Mouse (Mus musculus): ENCODE measurements at regions not wholly inside any gene's neighbourhood (a gene's known extent, or its start where the extent isn't known, plus 50 kb on each side); places are given as distances from the start of the nearest gene placed in this dataset.

DNA sequence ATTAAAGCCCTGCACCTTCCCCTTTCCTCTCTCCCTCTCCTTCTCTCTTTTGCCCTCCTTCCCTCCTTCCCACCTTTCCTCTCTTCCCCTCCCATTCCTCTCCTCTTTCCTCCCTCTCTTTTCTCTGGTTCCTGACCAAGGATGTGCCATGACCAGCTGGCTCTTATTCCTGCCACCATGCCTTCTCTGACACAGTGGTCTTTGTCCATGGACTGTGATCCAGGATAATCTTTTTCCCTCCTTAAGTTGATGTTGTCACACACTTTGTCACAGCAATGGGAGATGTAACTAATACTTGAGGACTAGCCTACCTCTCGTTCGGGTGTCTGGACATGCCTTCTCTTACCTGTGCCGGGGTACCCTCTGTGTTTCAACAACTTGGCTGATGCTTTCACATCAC, 86.4 kb downstream of the Anapc4 start:
- peak; percentile 89 for ATAC-seq (ENCODE audit: low read depth)
- Histone ChIP-seq H3K9ac (ENCODE audit: low read length) (no peak overlapping the region), H3K36me3 (ENCODE audit: control insufficient read depth, insufficient read depth, low read length) (no peaks in the 10 kb centered on the region), H3K4me3 (ENCODE audit: low read length) (no peak overlapping the region), H3K27ac (ENCODE audit: low read length) (peak overlapping the region; percentile 73), H3K4me1 (replicated peaks; ENCODE audit: control insufficient read depth, insufficient read depth, low read length) (peaks cover 6% of the 10 kb centered on the region), H3K27me3 (ENCODE audit: control insufficient read depth, insufficient read depth, low read depth, low read length) (no peaks in the 10 kb centered on the region), H3K9me3 (ENCODE audit: control insufficient read depth, low read length) (no peaks in the 10 kb centered on the region), H3K4me2 (ENCODE audit: low read depth, low read length) (peak overlapping the region; percentile 28)
- WGBS: 51% methylated on average over 3 of the region's 3 CpGs

DNA sequence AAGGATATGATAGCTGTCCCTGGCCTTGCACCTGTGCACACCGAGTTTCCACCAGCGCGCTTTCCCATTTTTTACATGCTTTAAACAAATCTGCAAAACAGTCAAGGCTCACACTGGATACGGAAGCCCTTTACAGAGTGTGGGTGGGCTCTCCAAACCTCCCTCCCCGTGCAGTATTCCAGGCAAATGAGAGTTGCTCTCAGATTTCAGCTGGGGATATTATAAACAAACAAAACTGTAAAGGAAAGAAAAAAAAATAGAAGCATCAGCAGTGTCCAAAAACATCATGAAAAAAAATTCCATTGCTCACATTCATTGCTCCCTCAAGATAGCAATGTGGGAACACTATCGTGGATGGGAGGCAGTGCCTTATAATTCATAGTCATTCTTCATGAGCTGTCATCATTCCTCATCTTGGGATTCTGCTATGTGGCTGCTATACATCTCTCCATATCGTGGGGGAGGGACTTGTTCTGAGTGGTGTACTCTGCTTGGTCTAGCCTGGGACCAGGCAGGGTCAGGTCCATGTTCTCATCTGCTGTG, 87.0 kb downstream of the Anapc4 start:
- peak; percentile 95 for ATAC-seq (ENCODE audit: low read depth)
- H3K27ac ChIP-seq (ENCODE audit: low read length): peak overlapping the region; percentile 73
- H3K27me3 ChIP-seq (ENCODE audit: control insufficient read depth, insufficient read depth, low read depth, low read length): no peaks in the 10 kb centered on the region
- H3K9ac ChIP-seq (ENCODE audit: low read length): no peak overlapping the region
- peak overlapping the region; percentile 28 for H3K4me2 ChIP-seq (ENCODE audit: low read depth, low read length)
- no peaks in the 10 kb centered on the region for H3K36me3 ChIP-seq (ENCODE audit: control insufficient read depth, insufficient read depth, low read length)
- no peak overlapping the region for H3K4me3 ChIP-seq (ENCODE audit: low read length)
- 43% methylated on average over 7 of the region's 7 CpGs for WGBS
- no peaks in the 10 kb centered on the region for H3K9me3 ChIP-seq (ENCODE audit: control insufficient read depth, low read length)
- H3K4me1 ChIP-seq (replicated peaks; ENCODE audit: control insufficient read depth, insufficient read depth, low read length): peaks cover 6% of the 10 kb centered on the region

DNA sequence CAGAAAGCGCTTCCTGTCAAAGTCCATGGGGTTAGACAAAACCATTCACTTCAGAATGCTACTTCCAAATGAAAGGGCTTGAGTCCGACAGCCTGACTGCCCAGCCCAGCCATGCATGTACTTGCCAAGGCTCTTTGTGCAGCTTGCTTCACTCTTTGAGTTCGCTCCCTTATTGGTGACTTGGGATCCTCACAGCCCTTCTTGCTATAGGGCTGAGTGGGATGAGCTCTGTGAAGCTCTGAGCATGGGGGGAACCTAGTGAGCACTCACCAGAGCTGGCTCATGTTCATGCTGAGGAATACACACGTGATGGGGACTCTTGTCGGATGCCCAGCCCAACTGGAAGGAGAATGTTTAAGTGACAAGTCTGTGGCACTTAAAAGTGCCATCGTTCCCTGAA, 91.2 kb downstream of the Anapc4 start:
- Histone ChIP-seq H3K9me3 (ENCODE audit: control insufficient read depth, low read length) (no peaks in the 10 kb centered on the region), H3K36me3 (ENCODE audit: control insufficient read depth, insufficient read depth, low read length) (no peaks in the 10 kb centered on the region), H3K4me1 (replicated peaks; ENCODE audit: control insufficient read depth, insufficient read depth, low read length) (peaks cover 6% of the 10 kb centered on the region), H3K4me2 (ENCODE audit: low read depth, low read length) (no peak overlapping the region), H3K27ac (ENCODE audit: low read length) (no peak overlapping the region), H3K9ac (ENCODE audit: low read length) (no peak overlapping the region), H3K27me3 (ENCODE audit: control insufficient read depth, insufficient read depth, low read depth, low read length) (no peaks in the 10 kb centered on the region), H3K4me3 (ENCODE audit: low read length) (no peak overlapping the region)
- WGBS: 73% methylated on average over 6 of the region's 6 CpGs
- no peak for ATAC-seq (ENCODE audit: low read depth)

DNA sequence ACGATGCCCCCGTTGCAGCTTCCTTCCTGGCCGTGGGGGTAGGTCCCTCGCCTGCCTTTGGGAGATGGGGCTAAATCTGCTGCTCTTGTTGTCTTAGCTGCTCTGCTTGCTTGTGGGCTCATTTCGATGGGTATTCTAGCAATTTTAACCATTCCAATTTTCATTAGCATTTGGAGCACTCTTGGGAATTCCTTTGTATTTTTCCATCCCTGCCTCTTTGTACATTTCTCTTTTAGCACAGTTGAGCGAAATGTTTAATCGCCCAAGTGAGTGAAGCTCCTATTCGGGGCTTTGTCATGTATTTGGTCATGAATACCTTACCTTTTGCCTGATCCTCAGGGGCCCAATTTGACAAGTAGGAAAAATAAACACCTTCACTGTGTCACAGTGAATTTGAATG, 95.9 kb downstream of the Anapc4 start:
- ATAC-seq (ENCODE audit: low read depth): no peak

DNA sequence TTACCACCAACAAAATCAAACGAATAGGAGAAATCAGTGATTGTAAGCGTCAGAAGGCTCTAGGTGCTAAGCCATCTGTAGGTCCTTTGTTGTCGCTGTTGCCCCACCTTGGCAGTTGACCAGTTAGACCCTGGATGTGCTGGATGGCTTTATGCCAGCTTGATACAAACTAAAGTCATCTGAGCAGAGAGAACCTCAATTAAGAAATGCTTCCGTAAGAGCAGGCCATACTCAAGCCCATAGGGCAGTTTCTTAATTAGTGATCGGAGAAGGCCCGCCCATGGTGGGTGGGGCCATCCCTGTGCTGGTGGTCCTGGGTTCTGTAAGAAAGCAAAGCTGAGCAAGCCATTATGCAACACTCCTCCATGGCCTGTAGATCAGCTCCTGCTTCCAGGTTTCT, 99.5 kb downstream of the Anapc4 start:
- Histone ChIP-seq H3K4me1 (replicated peaks; ENCODE audit: control insufficient read depth, insufficient read depth, low read length) (no peaks in the 10 kb centered on the region), H3K36me3 (ENCODE audit: control insufficient read depth, insufficient read depth, low read length) (no peaks in the 10 kb centered on the region), H3K9ac (ENCODE audit: low read length) (no peak overlapping the region), H3K27me3 (ENCODE audit: control insufficient read depth, insufficient read depth, low read depth, low read length) (no peaks in the 10 kb centered on the region), H3K4me3 (ENCODE audit: low read length) (no peak overlapping the region), H3K27ac (ENCODE audit: low read length) (no peak overlapping the region), H3K9me3 (ENCODE audit: control insufficient read depth, low read length) (no peaks in the 10 kb centered on the region), H3K4me2 (ENCODE audit: low read depth, low read length) (no peak overlapping the region)
- WGBS: 65% methylated on average over 6 of the region's 6 CpGs
- ATAC-seq (ENCODE audit: low read depth): 0 out of 2 replicates have a peak, but pooled peaks have one; percentile 15

More for the DNA sequence above, 95.9 kb downstream of the Anapc4 start:
- H3K27ac ChIP-seq (ENCODE audit: low read length): no peak overlapping the region
- WGBS: 73% methylated on average over 8 of the region's 8 CpGs
- no peaks in the 10 kb centered on the region for H3K9me3 ChIP-seq (ENCODE audit: control insufficient read depth, low read length)
- H3K4me1 ChIP-seq (replicated peaks; ENCODE audit: control insufficient read depth, insufficient read depth, low read length): no peaks in the 10 kb centered on the region
- H3K4me2 ChIP-seq (ENCODE audit: low read depth, low read length): no peak overlapping the region
- H3K27me3 ChIP-seq (ENCODE audit: control insufficient read depth, insufficient read depth, low read depth, low read length): no peaks in the 10 kb centered on the region
- H3K4me3 ChIP-seq (ENCODE audit: low read length): no peak overlapping the region
- H3K36me3 ChIP-seq (ENCODE audit: control insufficient read depth, insufficient read depth, low read length): no peaks in the 10 kb centered on the region
- H3K9ac ChIP-seq (ENCODE audit: low read length): no peak overlapping the region

DNA sequence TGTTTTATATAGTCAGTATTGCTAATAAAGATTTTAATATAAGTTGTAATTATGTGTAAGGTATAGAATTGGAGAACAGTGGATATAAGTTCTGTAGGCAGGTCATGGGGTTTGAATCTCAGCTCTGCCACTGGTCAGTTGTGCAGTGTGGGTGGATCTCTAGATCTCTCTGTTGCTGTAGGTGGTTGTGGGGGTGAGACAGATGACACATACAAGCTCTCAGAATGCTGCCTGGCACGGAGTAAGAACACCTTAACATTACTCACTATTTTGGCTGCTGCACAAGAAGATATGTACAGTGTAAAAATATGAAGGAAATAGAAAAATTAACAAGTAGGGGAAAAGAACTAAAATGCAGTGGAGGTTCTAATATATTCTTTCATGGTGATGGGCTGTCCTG, 100.3 kb upstream of the Slc34a2 start:
- H3K27ac ChIP-seq (ENCODE audit: low read length): no peak overlapping the region
- H3K4me3 ChIP-seq (ENCODE audit: low read length): no peak overlapping the region
- H3K4me1 ChIP-seq (replicated peaks; ENCODE audit: control insufficient read depth, insufficient read depth, low read length): no peaks in the 10 kb centered on the region
- H3K4me2 ChIP-seq (ENCODE audit: low read depth, low read length): no peak overlapping the region
- no peak for ATAC-seq (ENCODE audit: low read depth)
- 63% methylated on average over 1 of the region's 1 CpGs for WGBS
- no peaks in the 10 kb centered on the region for H3K36me3 ChIP-seq (ENCODE audit: control insufficient read depth, insufficient read depth, low read length)
- H3K27me3 ChIP-seq (ENCODE audit: control insufficient read depth, insufficient read depth, low read depth, low read length): no peaks in the 10 kb centered on the region
- H3K9ac ChIP-seq (ENCODE audit: low read length): no peak overlapping the region
- H3K9me3 ChIP-seq (ENCODE audit: control insufficient read depth, low read length): no peaks in the 10 kb centered on the region

DNA sequence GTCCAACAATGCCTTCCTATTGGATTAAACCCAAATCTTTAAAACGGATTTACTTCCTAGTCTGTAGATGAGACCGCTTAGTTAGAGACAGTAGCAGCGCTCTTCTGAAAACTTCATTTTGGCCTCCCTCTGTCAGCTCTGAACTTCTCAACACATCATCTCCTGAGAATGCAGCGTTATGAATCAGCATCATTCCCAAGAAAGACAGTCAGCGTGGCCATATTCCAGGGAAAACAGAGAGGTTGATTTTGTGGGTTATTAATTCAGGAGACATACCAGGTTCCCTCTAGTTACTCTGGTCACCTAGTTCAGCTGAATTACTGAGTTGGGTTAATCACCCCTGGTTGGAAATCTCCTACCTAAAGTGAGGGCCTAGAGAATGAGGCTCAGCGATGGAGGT, 97.9 kb upstream of the Slc34a2 start:
- Histone ChIP-seq H3K9ac (ENCODE audit: low read length) (no peak overlapping the region), H3K27ac (ENCODE audit: low read length) (no peak overlapping the region), H3K9me3 (ENCODE audit: control insufficient read depth, low read length) (no peaks in the 10 kb centered on the region), H3K36me3 (ENCODE audit: control insufficient read depth, insufficient read depth, low read length) (no peaks in the 10 kb centered on the region), H3K27me3 (ENCODE audit: control insufficient read depth, insufficient read depth, low read depth, low read length) (no peaks in the 10 kb centered on the region), H3K4me3 (ENCODE audit: low read length) (no peak overlapping the region), H3K4me2 (ENCODE audit: low read depth, low read length) (no peak overlapping the region), H3K4me1 (replicated peaks; ENCODE audit: control insufficient read depth, insufficient read depth, low read length) (no peaks in the 10 kb centered on the region)
- WGBS: 77% methylated on average over 6 of the region's 6 CpGs
- no peak for ATAC-seq (ENCODE audit: low read depth)

DNA sequence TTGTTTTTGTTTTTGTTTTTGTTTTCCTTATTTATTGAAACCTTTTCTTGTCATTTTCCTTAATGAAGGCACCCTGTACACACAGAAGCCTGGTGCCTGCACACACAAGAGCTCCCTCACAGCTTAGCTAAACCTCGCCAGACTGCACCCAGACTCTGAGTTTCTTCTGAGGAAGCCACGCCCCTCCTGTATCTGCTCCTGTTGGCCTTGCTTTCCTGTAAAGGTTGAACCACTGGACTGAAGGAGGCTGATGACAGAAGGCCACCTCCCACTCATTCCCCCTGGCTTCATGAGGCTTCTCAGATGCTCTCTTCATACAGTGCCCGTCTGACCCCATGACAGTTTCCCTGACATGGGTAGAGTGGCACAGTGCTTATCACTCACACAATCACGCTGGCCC, 97.2 kb upstream of the Slc34a2 start:
- H3K36me3 ChIP-seq (ENCODE audit: control insufficient read depth, insufficient read depth, low read length): no peaks in the 10 kb centered on the region
- 61% methylated on average over 4 of the region's 4 CpGs for WGBS
- H3K9ac ChIP-seq (ENCODE audit: low read length): no peak overlapping the region
- no peaks in the 10 kb centered on the region for H3K9me3 ChIP-seq (ENCODE audit: control insufficient read depth, low read length)
- no peak overlapping the region for H3K27ac ChIP-seq (ENCODE audit: low read length)
- no peak overlapping the region for H3K4me2 ChIP-seq (ENCODE audit: low read depth, low read length)
- H3K27me3 ChIP-seq (ENCODE audit: control insufficient read depth, insufficient read depth, low read depth, low read length): no peaks in the 10 kb centered on the region
- ATAC-seq (ENCODE audit: low read depth): no peak
- no peaks in the 10 kb centered on the region for H3K4me1 ChIP-seq (replicated peaks; ENCODE audit: control insufficient read depth, insufficient read depth, low read length)
- H3K4me3 ChIP-seq (ENCODE audit: low read length): no peak overlapping the region

DNA sequence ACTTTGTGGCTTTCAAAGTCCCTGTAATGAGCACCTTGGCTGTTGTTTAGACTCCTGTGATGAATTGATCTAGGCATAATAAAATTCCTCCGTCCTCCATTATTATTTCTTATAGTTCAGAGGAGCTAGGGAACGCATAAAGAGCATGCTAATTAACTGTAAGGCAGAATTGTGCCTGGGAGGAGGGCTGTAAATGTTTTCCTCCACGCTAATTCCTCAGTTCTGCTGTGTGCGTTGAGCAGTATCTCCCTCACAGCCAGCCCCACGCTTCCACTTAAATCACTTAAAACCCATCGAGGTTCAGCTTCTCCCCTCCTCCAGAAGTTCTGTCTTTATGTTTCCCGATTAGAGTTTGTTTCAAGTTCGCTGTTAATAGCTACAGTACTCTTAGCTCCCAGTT, 84.0 kb upstream of the Slc34a2 start:
- Histone ChIP-seq H3K4me2 (ENCODE audit: low read depth, low read length) (no peak overlapping the region), H3K27me3 (ENCODE audit: control insufficient read depth, insufficient read depth, low read depth, low read length) (no peaks in the 10 kb centered on the region), H3K4me3 (ENCODE audit: low read length) (no peak overlapping the region), H3K9ac (ENCODE audit: low read length) (no peak overlapping the region), H3K27ac (ENCODE audit: low read length) (no peak overlapping the region), H3K9me3 (ENCODE audit: control insufficient read depth, low read length) (no peaks in the 10 kb centered on the region), H3K36me3 (ENCODE audit: control insufficient read depth, insufficient read depth, low read length) (no peaks in the 10 kb centered on the region), H3K4me1 (replicated peaks; ENCODE audit: control insufficient read depth, insufficient read depth, low read length) (no peaks in the 10 kb centered on the region)
- ATAC-seq (ENCODE audit: low read depth): no peak
- 58% methylated on average over 8 of the region's 8 CpGs for WGBS

DNA sequence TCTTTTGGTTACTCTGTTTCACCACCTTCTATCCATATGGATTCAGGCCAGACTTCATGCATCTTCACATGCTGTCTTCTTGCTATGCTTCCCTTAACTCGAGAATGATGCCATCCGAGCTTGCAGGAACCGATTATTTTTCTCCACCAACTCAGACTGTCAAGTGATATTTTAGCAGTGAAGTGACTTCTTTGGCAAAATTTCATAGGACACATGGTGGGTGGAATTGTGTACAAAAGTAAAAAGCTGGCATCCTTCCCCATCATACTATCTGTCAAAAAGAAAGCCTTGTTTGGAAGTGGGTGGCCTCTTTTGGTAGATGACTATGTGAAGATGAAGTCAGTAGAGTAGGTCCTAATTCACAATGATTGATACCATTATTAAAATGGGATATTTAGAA, 83.2 kb upstream of the Slc34a2 start:
- Histone ChIP-seq H3K4me1 (replicated peaks; ENCODE audit: control insufficient read depth, insufficient read depth, low read length) (no peaks in the 10 kb centered on the region), H3K9me3 (ENCODE audit: control insufficient read depth, low read length) (no peaks in the 10 kb centered on the region), H3K9ac (ENCODE audit: low read length) (no peak overlapping the region), H3K36me3 (ENCODE audit: control insufficient read depth, insufficient read depth, low read length) (no peaks in the 10 kb centered on the region), H3K27me3 (ENCODE audit: control insufficient read depth, insufficient read depth, low read depth, low read length) (no peaks in the 10 kb centered on the region), H3K27ac (ENCODE audit: low read length) (no peak overlapping the region), H3K4me2 (ENCODE audit: low read depth, low read length) (no peak overlapping the region), H3K4me3 (ENCODE audit: low read length) (no peak overlapping the region)
- WGBS: 59% methylated on average over 3 of the region's 3 CpGs
- ATAC-seq (ENCODE audit: low read depth): no peak

Measured in lung, embryonic 16.5 days (tissue).